Mouse (Mus musculus): ENCODE results near the gene Mmd. TPM values are rescaled to one million over a fixed set of nuclear protein-coding genes. Genes with fewer than 3 reads are reported as not detected.
"Not testable (repeated sequence)": the region's sequence is repeated elsewhere in the genome, so short reads cannot be mapped to it uniquely, and the experiment has no call there.

Mmd gene
- polyA plus RNA-seq, 1 experiment from 2014 or later, result 92.5 TPM

- Histone ChIP-seq H3K9me3 (no peaks in the 10 kb centered on the region), H3K4me1 (replicated peaks) (peaks cover 15% of the 10 kb centered on the region), H3K27me3 (no peaks in the 10 kb centered on the region), H3K27ac (0 out of 2 replicates have a peak overlapping the region, but pooled peaks have one; percentile 12), H3K4me2 (replicated peaks) (no peak overlapping the region), H3K4me3 (replicated peaks) (no peak overlapping the region), H3K9ac (replicated peaks) (no peak overlapping the region), H3K36me3 (peaks cover 61% of the 10 kb centered on the region)
- WGBS, result 84% methylated on average over 11 of the region's 11 CpGs
- no peak for ATAC-seq
These were observed 21.0 kb downstream of the Mmd start for GRCm38 (mm10) chr11:90270132-90270877.

DNA sequence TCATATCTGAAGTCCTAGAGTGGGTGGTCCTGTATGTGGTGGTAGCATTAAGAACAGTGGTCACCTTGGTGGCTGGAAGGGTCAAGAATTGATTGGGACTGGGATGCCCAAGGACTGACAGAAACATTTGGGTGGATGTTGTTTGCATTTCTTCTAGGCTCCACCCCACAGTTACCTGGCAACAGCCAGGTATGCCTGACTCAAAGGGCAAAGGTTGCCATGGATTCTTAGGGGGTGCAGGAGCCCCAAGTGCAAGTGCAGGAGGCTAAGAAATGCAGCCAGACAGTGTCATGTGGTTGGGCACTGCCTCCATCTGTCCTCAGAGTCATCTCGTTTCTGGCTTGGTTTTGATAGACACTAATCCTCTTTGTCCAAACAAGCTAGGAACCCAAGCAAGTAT lies 24.9 kb downstream of the Mmd start:
- no peak overlapping the region for H3K9ac ChIP-seq (replicated peaks)
- no peak overlapping the region for H3K27ac ChIP-seq
- H3K36me3 ChIP-seq, result peaks cover 48% of the 10 kb centered on the region
- no peak overlapping the region for H3K4me2 ChIP-seq (replicated peaks)
- H3K9me3 ChIP-seq, result no peaks in the 10 kb centered on the region
- H3K27me3 ChIP-seq, result no peaks in the 10 kb centered on the region
- H3K4me1 ChIP-seq (replicated peaks), result peaks cover 8% of the 10 kb centered on the region
- ATAC-seq, result no peak
- H3K4me3 ChIP-seq (replicated peaks), result no peak overlapping the region
- WGBS, result 37% methylated on average over 1 of the region's 1 CpGs

- no peak for ATAC-seq
- 86% methylated on average over 7 of the region's 7 CpGs for WGBS
These were observed 26.4 kb downstream of the Mmd start for GRCm38 (mm10) chr11:90275663-90276062.

DNA sequence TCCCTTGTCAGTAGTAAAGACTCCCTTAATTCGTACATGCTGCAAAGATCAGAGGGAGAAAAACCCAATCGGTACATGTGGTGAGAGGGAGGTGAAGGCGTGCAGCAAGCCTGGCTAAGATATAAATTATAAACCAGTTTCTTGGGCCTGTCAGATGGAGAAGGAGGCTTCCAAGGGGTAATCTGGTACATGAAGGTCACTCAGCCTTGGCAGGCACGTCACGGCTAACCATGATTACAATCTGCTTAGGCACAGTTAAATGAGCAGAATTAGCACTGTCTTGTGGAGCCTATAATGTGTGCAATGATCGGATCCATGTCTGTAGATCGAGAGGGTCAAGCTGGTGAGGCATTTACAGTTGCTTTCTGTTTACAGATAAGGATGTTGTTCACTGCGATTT lies 26.9 kb downstream of the Mmd start:
- H3K9ac ChIP-seq (replicated peaks), result no peak overlapping the region
- 87% methylated on average over 8 of the region's 8 CpGs for WGBS
- H3K36me3 ChIP-seq, result peaks cover 41% of the 10 kb centered on the region
- H3K27ac ChIP-seq, result no peak overlapping the region
- H3K4me3 ChIP-seq (replicated peaks), result no peak overlapping the region
- H3K4me1 ChIP-seq (replicated peaks), result no peaks in the 10 kb centered on the region
- no peak for ATAC-seq
- no peaks in the 10 kb centered on the region for H3K9me3 ChIP-seq
- H3K27me3 ChIP-seq, result no peaks in the 10 kb centered on the region
- no peak overlapping the region for H3K4me2 ChIP-seq (replicated peaks)

More at GRCm38 (mm10) chr11:90275663-90276062, 26.4 kb downstream of the Mmd start:
- no peak overlapping the region for H3K4me3 ChIP-seq (replicated peaks)
- H3K9ac ChIP-seq (replicated peaks), result no peak overlapping the region
- H3K27me3 ChIP-seq, result no peaks in the 10 kb centered on the region
- H3K27ac ChIP-seq, result no peak overlapping the region
- no peak overlapping the region for H3K4me2 ChIP-seq (replicated peaks)
- no peaks in the 10 kb centered on the region for H3K4me1 ChIP-seq (replicated peaks)
- peaks cover 44% of the 10 kb centered on the region for H3K36me3 ChIP-seq
- no peaks in the 10 kb centered on the region for H3K9me3 ChIP-seq

DNA sequence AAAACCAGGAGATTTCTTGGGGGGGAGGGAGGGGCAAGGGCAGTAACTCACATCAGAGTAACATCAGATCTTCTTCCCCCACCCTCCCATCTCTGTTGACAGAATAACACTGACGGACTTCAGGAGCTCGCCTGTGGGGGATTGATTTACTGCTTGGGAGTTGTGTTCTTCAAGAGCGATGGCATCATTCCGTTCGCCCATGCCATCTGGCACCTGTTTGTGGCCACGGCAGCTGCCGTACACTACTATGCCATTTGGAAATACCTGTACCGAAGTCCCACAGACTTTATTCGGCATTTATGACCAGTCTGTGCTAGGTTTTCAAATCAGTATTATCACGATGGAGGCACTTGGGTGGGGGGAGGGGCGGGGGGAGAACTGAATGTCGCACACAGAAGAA lies 27.3 kb downstream of the Mmd start:
- WGBS, result 93% methylated on average over 12 of the region's 12 CpGs
- no peak for ATAC-seq
- Histone ChIP-seq H3K4me1 (replicated peaks) (no peaks in the 10 kb centered on the region), H3K4me2 (replicated peaks) (no peak overlapping the region), H3K27ac (no peak overlapping the region), H3K9me3 (no peaks in the 10 kb centered on the region), H3K4me3 (replicated peaks) (no peak overlapping the region), H3K27me3 (no peaks in the 10 kb centered on the region), H3K36me3 (peaks cover 38% of the 10 kb centered on the region), H3K9ac (replicated peaks) (no peak overlapping the region)

- WGBS, result 87% methylated on average over 5 of the region's 5 CpGs
- no peak overlapping the region for H3K4me2 ChIP-seq (replicated peaks)
- H3K9me3 ChIP-seq, result no peaks in the 10 kb centered on the region
- H3K27me3 ChIP-seq, result no peaks in the 10 kb centered on the region
- no peak overlapping the region for H3K27ac ChIP-seq
- H3K36me3 ChIP-seq, result peaks cover 11% of the 10 kb centered on the region
- ATAC-seq, result no peak
- H3K4me1 ChIP-seq (replicated peaks), result no peaks in the 10 kb centered on the region
- no peak overlapping the region for H3K9ac ChIP-seq (replicated peaks)
- no peak overlapping the region for H3K4me3 ChIP-seq (replicated peaks)
These were observed 30.8 kb downstream of the Mmd start for GRCm38 (mm10) chr11:90280069-90280468.

DNA sequence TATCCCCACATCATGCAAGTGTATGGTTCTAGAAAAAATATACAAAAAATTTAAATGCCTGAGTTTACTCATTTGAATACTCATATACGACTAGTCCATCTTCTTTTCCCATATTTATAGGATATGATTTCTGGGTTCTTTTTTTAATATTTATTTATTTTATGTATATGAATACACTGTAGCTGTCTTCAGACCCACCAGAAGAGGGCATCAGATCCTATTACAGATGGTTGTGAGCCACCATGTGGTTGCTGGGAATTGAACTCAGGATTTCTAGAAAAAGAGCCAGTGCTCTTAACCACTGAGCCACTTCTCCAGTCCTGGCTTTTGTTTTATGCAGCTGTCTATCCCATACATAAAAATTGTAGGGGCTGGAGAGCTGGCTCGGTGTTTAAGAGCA lies 32.7 kb downstream of the Mmd start:
- not testable (repeated sequence) for H3K4me2 ChIP-seq (replicated peaks); H3K4me1 ChIP-seq (replicated peaks); H3K36me3 ChIP-seq; H3K9ac ChIP-seq (replicated peaks); H3K4me3 ChIP-seq (replicated peaks); H3K27ac ChIP-seq; H3K27me3 ChIP-seq; H3K9me3 ChIP-seq; ATAC-seq
- 94% methylated on average over 2 of the region's 2 CpGs for WGBS

DNA sequence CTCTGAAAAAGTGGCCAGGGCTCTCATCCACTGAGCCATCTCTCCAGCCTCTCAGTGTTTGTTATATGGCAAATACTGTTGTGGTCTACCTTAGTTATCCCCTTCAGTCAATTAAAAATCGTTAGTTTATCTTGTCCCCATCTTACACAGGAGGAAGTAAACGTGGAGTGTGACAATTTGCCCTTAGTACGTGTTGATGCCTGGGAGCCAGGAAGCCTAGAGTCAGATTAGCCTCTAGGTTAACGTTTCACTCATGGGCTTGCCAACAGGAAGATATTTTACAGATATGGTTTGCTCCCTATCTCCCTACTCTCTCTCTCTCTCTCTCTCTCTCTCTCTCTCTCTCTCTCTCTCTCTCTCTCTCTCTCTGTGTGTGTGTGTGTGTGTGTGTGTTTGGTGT lies 33.9 kb downstream of the Mmd start:
- no peaks in the 10 kb centered on the region for H3K9me3 ChIP-seq
- H3K4me1 ChIP-seq (replicated peaks), result no peaks in the 10 kb centered on the region
- no peak overlapping the region for H3K27ac ChIP-seq
- H3K27me3 ChIP-seq, result no peaks in the 10 kb centered on the region
- H3K36me3 ChIP-seq, result no peaks in the 10 kb centered on the region
- H3K9ac ChIP-seq (replicated peaks), result no peak overlapping the region
- ATAC-seq, result no peak
- no peak overlapping the region for H3K4me2 ChIP-seq (replicated peaks)
- WGBS, result 81% methylated on average over 4 of the region's 4 CpGs
- no peak overlapping the region for H3K4me3 ChIP-seq (replicated peaks)

DNA sequence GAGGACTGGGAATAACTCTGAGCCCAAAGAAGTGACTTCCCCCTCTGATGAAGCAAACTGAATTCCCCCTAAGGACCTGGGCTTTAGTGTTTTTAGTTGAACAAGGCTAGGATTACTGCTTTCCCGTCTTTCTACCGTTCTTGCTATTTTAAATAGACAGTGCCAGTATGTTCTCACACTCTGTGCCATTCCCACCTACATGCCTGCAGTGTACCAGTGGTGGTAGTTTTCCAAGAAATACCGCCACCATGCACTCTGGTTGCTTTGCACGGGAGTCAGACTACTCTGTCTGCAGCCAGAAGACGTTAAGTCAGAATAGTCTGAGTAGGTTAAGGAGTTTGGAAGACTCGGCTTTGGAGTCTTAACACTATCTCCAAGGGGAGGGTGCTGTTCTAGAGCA lies 34.3 kb downstream of the Mmd start:
- no peaks in the 10 kb centered on the region for H3K4me1 ChIP-seq (replicated peaks)
- no peaks in the 10 kb centered on the region for H3K36me3 ChIP-seq
- 83% methylated on average over 6 of the region's 6 CpGs for WGBS

GRCm38 (mm10) chr11:90284079-90284478 lies 34.8 kb downstream of the Mmd start:
- no peaks in the 10 kb centered on the region for H3K9me3 ChIP-seq
- whole genome bisulfite sequencing, result 75% methylated on average over 2 of the region's 2 CpGs
- no peak for ATAC-seq
- no peaks in the 10 kb centered on the region for H3K27me3 ChIP-seq
- H3K9ac ChIP-seq (replicated peaks), result no peak overlapping the region
- no peaks in the 10 kb centered on the region for H3K4me1 ChIP-seq (replicated peaks)
- H3K4me2 ChIP-seq (replicated peaks), result no peak overlapping the region
- H3K36me3 ChIP-seq, result no peaks in the 10 kb centered on the region
- no peak overlapping the region for H3K27ac ChIP-seq
- no peak overlapping the region for H3K4me3 ChIP-seq (replicated peaks)

More for the DNA sequence above, 34.3 kb downstream of the Mmd start:
- Histone ChIP-seq H3K4me3 (replicated peaks) (no peak overlapping the region), H3K9ac (replicated peaks) (no peak overlapping the region), H3K27ac (no peak overlapping the region), H3K27me3 (no peaks in the 10 kb centered on the region), H3K9me3 (no peaks in the 10 kb centered on the region), H3K4me2 (replicated peaks) (no peak overlapping the region)
- no peak for ATAC-seq

- no peak overlapping the region for H3K4me3 ChIP-seq (replicated peaks)
- H3K9me3 ChIP-seq, result no peaks in the 10 kb centered on the region
- H3K36me3 ChIP-seq, result no peaks in the 10 kb centered on the region
- H3K27ac ChIP-seq, result no peak overlapping the region
- no peaks in the 10 kb centered on the region for H3K4me1 ChIP-seq (replicated peaks)
- WGBS, result 75% methylated on average over 4 of the region's 4 CpGs
- H3K27me3 ChIP-seq, result no peaks in the 10 kb centered on the region
- no peak overlapping the region for H3K4me2 ChIP-seq (replicated peaks)
- no peak for ATAC-seq
- no peak overlapping the region for H3K9ac ChIP-seq (replicated peaks)
These were observed 35.4 kb downstream of the Mmd start for GRCm38 (mm10) chr11:90284623-90285022.

DNA sequence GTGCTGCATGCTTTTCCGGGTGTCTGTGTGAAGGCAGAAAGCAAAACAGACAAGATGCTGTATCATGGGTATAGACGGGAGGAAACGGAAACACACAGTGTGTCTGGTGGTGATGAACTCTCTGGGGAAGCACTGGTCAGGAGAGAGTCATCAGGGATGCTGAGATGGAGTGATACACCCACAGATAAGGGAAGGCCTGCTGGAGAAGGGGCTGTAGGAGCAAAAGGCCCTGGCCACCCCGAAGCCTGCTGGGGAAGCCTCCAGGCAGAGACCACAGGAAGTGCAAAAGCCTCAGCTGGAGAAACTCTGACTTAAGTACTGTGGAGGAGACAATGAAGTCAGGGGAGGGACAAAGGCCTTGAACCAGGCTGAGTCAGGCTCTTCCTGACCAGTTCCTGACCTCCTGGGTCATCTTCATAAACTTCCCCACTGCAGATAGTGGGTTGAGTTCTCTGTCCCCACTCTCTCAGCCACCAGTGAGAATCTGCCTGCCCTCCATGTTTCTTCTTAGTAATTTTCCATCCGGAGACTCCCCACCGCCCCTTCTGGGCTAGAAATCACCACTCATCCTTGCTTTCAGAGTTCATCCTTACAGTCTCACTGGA lies 37.4 kb downstream of the Mmd start:
- no peak for ATAC-seq
- Histone ChIP-seq H3K36me3 (no peaks in the 10 kb centered on the region), H3K27me3 (no peaks in the 10 kb centered on the region), H3K9ac (replicated peaks) (no peak overlapping the region), H3K4me3 (replicated peaks) (no peak overlapping the region), H3K4me2 (replicated peaks) (no peak overlapping the region), H3K9me3 (no peaks in the 10 kb centered on the region), H3K27ac (no peak overlapping the region), H3K4me1 (replicated peaks) (0 out of 2 replicates have a peak, but pooled peaks cover 3% of the 10 kb centered on the region)
- 93% methylated on average over 6 of the region's 6 CpGs for WGBS

All from midbrain, embryonic 13.5 days (tissue).